ENCODE assay signal across 23 mouse cellular contexts in the genomic region with DNA sequence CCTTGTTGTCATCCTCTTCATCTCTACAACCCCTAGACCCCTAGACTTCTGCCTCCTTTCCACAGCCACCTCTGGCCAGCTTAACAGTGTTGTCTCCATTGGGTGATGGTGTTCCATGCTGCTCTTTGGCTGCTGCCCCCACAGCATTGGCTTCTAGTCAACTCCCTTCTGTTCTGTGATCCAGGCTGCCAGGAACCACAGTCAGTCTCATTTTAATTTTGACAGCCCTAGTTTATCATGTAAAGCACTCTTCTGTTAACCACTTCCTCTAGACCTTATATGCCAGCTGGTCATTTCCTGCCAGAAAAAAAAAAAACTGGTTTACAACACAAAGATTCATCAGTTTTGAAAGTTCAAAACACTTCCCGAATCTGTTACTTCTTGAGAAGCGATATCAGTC.
DNase-seq lines count a peak whose midpoint lies in the region; ATAC-seq and TF ChIP-seq lines count a peak whose summit lies in the region.
"Had no signal": no experiment of that assay in that cellular context is flagged by ENCODE, and none has a peak within 500 bp of the region (broad histone marks: within the 10 kb centered on the region; RNA-seq: fewer than 3 reads in every experiment).

No protein-coding gene starts in this region.

- no peak for TF ChIP-seq POLR2A in lung, adult 2 months (IDR thresholded peaks at IDR 0.05; ENCODE audit: borderline replicate concordance, extremely low read depth, low read depth, low read length)

- H3K4me2 ChIP-seq in forebrain, postnatal 0 days (ENCODE audit: low read depth) = no peak overlapping the region
- H3K4me2 ChIP-seq in forebrain, embryonic 16.5 days (ENCODE audit: low read length) = no peak overlapping the region
- H3K4me2 ChIP-seq: embryonic facial prominence, embryonic 15.5 days; heart, embryonic 15.5 days; hindbrain, embryonic 15.5 days; intestine, embryonic 15.5 days; liver, embryonic 13.5 days; midbrain, embryonic 12.5 days; stomach, embryonic 15.5 days had no signal

- peak; percentile 50 for DNase-seq in forebrain, postnatal 0 days
- DNase-seq in lung, postnatal 10 days = peak; percentile 6
- no peak for DNase-seq in lung, adult 2 months
- peak; percentile 5 for DNase-seq in layer of hippocampus, adult 9-11 months
- no peak for DNase-seq in kidney, adult 11 months
- DNase-seq: adrenal gland, adult 8-10 months; gastrocnemius, postnatal 36 days; heart, postnatal 36 days; kidney, postnatal 25 days; liver, embryonic 13.5 days; right cerebral cortex, postnatal 25 days; thymus, postnatal 25 days had no signal

- H3K9ac ChIP-seq in forebrain, postnatal 0 days = no peak overlapping the region
- no peak overlapping the region for H3K9ac ChIP-seq in forebrain, embryonic 16.5 days (replicated peaks; ENCODE audit: low read depth, low read length)
- H3K9ac ChIP-seq: embryonic facial prominence, embryonic 15.5 days; heart, embryonic 15.5 days; hindbrain, embryonic 15.5 days; intestine, embryonic 15.5 days; liver, embryonic 13.5 days; midbrain, embryonic 12.5 days; stomach, embryonic 15.5 days had no signal

- H3K4me3 ChIP-seq in forebrain, postnatal 0 days (ENCODE audit: low read depth, low read length) = no peak overlapping the region
- H3K4me3 ChIP-seq in forebrain, embryonic 16.5 days (replicated peaks; ENCODE audit: low read length) = no peak overlapping the region
- no peak overlapping the region for H3K4me3 ChIP-seq in lung, adult 2 months (replicated peaks; ENCODE audit: extremely low read depth, low read depth, low read length)
- H3K4me3 ChIP-seq: embryonic facial prominence, embryonic 15.5 days; heart, embryonic 15.5 days; hindbrain, embryonic 15.5 days; intestine, embryonic 15.5 days; liver, embryonic 13.5 days; midbrain, embryonic 12.5 days; stomach, embryonic 15.5 days had no signal

- no peak for TF ChIP-seq CTCF in forebrain, postnatal 0 days (IDR thresholded peaks at IDR 0.05; ENCODE audit: low read depth)
- TF ChIP-seq CTCF in lung, adult 2 months (IDR thresholded peaks at IDR 0.05; ENCODE audit: insufficient read depth, low read length) = no peak

- no peak for ATAC-seq in forebrain, postnatal 0 days
- no peak for ATAC-seq in forebrain, embryonic 16.5 days
- peak; percentile 17; the same call in 1 of the 2 replicates for ATAC-seq in granulocyte monocyte progenitor cell, adult 5-6 weeks (replicated peaks; ENCODE audit: poor library complexity, severe bottlenecking)
- ATAC-seq in megakaryocyte, adult 5-6 weeks (ENCODE audit: poor library complexity, severe bottlenecking) = no peak
- ATAC-seq: activated CD4-positive, CD25-positive, alpha-beta regulatory T cell, adult 4 months; intestine, embryonic 15.5 days; lung, postnatal 0 days had no signal

- no peaks in the 10 kb centered on the region for H3K9me3 ChIP-seq in forebrain, postnatal 0 days (ENCODE audit: low read length)
- H3K9me3 ChIP-seq in forebrain, embryonic 16.5 days (ENCODE audit: control insufficient read depth, low read length) = no peaks in the 10 kb centered on the region
- H3K9me3 ChIP-seq: embryonic facial prominence, embryonic 15.5 days; heart, embryonic 15.5 days; hindbrain, embryonic 15.5 days; intestine, embryonic 15.5 days; liver, embryonic 13.5 days; midbrain, embryonic 12.5 days; stomach, embryonic 15.5 days had no signal

- no peaks in the 10 kb centered on the region for H3K27me3 ChIP-seq in forebrain, postnatal 0 days (ENCODE audit: insufficient read depth, low read length)
- no peaks in the 10 kb centered on the region for H3K27me3 ChIP-seq in forebrain, embryonic 16.5 days (replicated peaks; ENCODE audit: control insufficient read depth, insufficient read depth, low read length)
- H3K27me3 ChIP-seq: embryonic facial prominence, embryonic 15.5 days; heart, embryonic 15.5 days; hindbrain, embryonic 15.5 days; intestine, embryonic 15.5 days; liver, embryonic 13.5 days; midbrain, embryonic 12.5 days; stomach, embryonic 15.5 days had no signal

- H3K27ac ChIP-seq in forebrain, postnatal 0 days (ENCODE audit: low read depth, low read length) = no peak overlapping the region
- H3K27ac ChIP-seq in forebrain, embryonic 16.5 days (ENCODE audit: low read length) = no peak overlapping the region
- H3K27ac ChIP-seq: embryonic facial prominence, embryonic 15.5 days; heart, embryonic 15.5 days; hindbrain, embryonic 15.5 days; intestine, embryonic 15.5 days; liver, embryonic 13.5 days; midbrain, embryonic 12.5 days; stomach, embryonic 15.5 days had no signal

- no peaks in the 10 kb centered on the region for H3K36me3 ChIP-seq in forebrain, postnatal 0 days (ENCODE audit: insufficient read depth)
- H3K36me3 ChIP-seq in forebrain, embryonic 16.5 days (ENCODE audit: control insufficient read depth, insufficient read depth) = no peaks in the 10 kb centered on the region
- H3K36me3 ChIP-seq: embryonic facial prominence, embryonic 15.5 days; heart, embryonic 15.5 days; hindbrain, embryonic 15.5 days; intestine, embryonic 15.5 days; liver, embryonic 13.5 days; midbrain, embryonic 12.5 days; stomach, embryonic 15.5 days had no signal

- 77% methylated on average over 2 of the region's 2 CpGs for WGBS in forebrain, postnatal 0 days
- 83% methylated on average over 2 of the region's 2 CpGs for WGBS in forebrain, embryonic 16.5 days
- 58% methylated on average over 2 of the region's 2 CpGs for WGBS in lung, adult 2 months

- no peaks in the 10 kb centered on the region for H3K4me1 ChIP-seq in forebrain, postnatal 0 days (ENCODE audit: insufficient read depth)
- no peaks in the 10 kb centered on the region for H3K4me1 ChIP-seq in forebrain, embryonic 16.5 days (replicated peaks; ENCODE audit: control insufficient read depth, insufficient read depth, low read length)
- no peaks in the 10 kb centered on the region for H3K4me1 ChIP-seq in lung, adult 2 months (ENCODE audit: control insufficient read depth, insufficient read depth, low read length)
- H3K4me1 ChIP-seq: embryonic facial prominence, embryonic 15.5 days; heart, embryonic 15.5 days; hindbrain, embryonic 15.5 days; intestine, embryonic 15.5 days; liver, embryonic 13.5 days; midbrain, embryonic 12.5 days; stomach, embryonic 15.5 days had no signal

Comparison
In these comparisons a context has a peak if more than half of its experiments do, and no peak if none do; other contexts are left out.
1. DNase-seq: peak in forebrain, postnatal 0 days (single experiment), lung, postnatal 10 days (single experiment) and layer of hippocampus, adult 9-11 months (single experiment); none in lung, adult 2 months (single experiment) and kidney, adult 11 months (single experiment).